Mouse (Mus musculus): Measurements from ENCODE around the gene Zan. TPM values are rescaled to one million over a fixed set of nuclear protein-coding genes. Genes with fewer than 3 reads are reported as not detected.
A peak's percentile ranks its signal among the peaks of the same experiment; 100 is the strongest.
"Not testable (repeated sequence)": the region's sequence is repeated elsewhere in the genome, so short reads cannot be mapped to it uniquely, and the experiment has no call there.

Zan gene
- total RNA-seq, 2 experiments from 2014 or later = 0.37 to 0.39 TPM

DNA sequence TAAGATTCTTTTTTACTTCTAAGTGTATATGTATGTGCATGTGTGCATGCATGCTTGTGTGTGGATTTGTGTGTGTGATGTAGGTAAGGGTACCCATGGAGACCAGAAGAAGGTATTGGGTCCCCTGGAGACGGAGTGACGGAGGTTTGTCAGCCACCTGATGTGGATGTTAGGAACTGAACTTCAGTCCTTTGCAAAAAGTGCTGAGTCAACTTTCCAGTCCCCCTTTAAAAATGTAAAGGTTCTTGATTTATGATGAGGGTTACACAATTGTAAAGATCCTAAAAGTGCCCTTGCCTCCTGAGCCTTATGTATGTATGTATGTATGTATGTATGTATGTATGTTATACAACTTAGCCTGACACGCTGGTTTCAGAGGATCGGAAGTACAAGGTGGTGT is 46.5 kb downstream of the Zan start:
- intact Hi-C loops (cut with DNase I); DNase-seq (ENCODE audit: low spot score in 2 of 2): not testable (repeated sequence)

DNA sequence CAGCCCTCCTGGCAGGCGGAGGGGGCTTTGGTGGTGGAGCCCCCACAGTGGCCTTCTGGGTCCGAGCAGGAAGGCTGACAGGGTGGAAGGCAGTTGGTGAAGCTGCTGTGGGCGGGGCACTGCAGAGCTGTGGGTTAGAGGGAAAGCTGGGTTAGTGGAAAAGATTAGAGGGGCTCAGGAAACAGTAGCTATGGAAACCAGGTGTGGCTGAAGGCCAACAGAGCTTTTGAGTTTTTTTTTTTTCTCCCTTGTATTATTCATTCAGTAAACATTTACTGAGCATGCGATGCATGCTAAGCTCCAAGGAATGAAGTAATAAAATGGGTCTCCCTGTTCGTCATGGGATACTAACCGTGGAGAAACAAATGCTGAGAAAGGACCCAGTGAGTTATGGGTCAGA is 51.2 kb downstream of the Zan start:
- intact Hi-C loops (cut with DNase I) = no loop called here
- no peak for DNase-seq (ENCODE audit: low spot score in 2 of 2)

DNA sequence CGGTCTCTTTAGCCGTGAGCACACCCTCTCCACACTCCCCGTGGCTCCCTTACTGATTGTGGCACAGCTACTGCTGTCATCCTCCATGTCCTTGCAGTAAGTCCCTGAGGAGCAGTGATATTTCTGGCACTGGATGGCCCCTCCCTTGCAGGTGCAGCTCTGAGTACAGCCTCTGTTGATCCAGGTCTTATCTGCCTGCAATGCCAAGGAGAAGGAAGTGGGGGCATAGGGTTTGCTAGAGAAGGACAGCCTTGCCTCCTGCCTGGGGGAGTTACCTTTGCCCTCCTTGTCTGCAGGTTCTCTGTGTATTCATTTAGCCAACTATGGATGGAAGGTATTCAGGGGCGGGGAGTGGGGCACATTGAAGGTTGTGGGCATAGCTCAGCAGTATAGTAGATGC is 57.0 kb downstream of the Zan start:
- DNase-seq (ENCODE audit: low spot score in 2 of 2) = no peak
- intact Hi-C loops (cut with DNase I) = no loop called here

DNA sequence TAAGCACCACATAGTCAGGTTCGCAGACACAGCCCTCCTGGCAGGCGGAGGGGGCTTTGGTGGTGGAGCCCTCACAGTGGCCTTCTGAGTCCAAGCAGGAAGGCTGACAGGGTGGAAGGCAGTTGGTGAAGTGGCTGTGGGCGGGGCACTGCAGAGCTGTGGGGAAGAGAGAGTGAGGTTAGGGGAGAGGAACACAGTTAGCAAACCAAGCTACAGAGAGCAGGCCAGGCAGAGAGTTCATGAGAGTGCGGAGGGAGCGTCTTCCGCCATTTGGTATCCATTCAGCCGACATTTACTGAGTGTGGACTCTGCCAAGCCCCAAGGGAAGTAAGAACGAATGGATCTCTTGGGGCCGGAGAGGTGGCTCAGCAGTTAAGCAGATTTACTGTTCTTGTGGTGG is 57.8 kb downstream of the Zan start:
- intact Hi-C loops (cut with DNase I) = no loop called here

DNA sequence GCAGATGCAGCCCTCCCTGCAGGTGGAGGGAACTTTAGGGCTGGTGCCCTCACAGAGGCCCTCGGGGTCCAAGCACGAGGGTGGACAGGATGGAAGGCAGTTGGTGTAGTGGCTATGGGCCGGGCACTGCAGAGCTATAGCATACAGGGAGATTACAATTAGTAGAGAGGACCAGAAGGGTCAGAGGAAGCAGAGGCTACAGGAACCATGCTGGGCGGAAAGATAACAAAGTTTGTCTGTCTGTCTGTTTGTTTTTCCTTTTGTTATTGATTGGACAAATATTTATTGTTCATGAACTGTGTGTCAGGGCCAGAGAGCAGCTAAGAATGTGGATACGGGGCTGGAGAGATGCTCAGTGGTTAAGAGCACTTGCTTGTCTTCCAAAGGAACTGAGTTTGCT is 62.6 kb downstream of the Zan start:
- no peak for DNase-seq (ENCODE audit: low spot score in 2 of 2)
- intact Hi-C loops (cut with DNase I) = no loop called here

More for the DNA sequence above, 57.8 kb downstream of the Zan start:
- no peak for DNase-seq (ENCODE audit: low spot score in 2 of 2)

DNA sequence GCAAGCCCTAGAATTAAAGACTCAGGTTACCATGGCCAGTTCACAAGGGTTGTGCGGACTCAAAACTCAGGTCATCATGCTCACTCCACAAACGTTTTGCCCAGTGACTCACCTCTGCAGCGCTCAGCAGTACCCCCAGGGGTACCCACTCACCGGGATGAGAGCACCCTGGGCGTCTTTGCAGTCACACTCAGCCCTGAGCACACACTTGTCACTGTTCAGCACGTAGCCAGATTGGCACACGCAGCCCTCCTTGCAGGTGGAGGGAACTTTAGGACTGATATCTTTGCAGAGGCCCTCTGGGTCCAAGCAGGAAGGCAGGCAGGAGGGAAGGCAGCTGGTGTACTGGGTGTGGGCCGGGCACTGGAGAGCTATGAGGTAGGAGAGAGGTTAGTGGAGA is 65.6 kb downstream of the Zan start:
- intact Hi-C loops (cut with DNase I) = no loop called here
- no peak for DNase-seq (ENCODE audit: low spot score in 2 of 2)

DNA sequence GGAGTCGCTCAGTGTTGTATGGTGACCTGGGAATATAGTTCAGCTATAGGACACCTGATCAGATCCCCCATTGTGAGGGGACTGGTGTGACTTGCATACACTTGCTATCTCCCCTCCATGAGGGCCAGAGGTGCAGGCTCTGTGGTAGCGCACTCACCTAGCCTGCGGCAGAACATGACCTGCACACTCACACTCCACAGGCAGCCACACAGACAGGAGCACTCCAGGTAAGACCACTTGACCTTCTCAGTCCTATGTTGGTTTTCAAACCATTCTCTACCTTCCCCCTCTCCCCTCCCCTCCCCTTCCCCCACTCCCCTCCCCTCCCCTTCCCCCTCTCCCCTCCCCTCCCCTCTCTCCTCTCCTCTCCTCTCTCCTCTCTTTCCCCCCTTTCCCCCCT is 66.3 kb downstream of the Zan start:
- intact Hi-C loops (cut with DNase I) = no loop called here
- no peak for DNase-seq (ENCODE audit: low spot score in 2 of 2)

DNA sequence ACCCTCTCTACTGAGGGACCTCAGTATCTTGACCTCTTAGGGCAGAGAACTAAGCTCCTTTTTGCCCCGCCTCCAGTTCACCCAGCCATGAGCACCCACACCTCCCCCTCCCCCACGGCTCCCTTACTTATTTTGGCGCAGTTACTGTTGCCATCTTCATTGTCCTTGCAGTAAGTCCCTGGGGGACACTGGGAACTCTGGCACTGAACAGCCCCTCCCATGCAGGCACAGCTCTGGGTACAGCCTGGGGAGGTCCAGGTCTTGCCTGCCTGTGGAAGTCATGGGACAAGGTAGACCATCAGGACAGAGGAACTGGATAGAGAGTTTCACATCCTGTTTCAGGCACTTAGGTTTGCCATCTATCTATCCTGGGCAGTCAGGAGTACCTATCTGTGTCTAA is 66.8 kb downstream of the Zan start:
- intact Hi-C loops (cut with DNase I) = no loop called here
- DNase-seq (ENCODE audit: low spot score in 2 of 2) = no peak

DNA sequence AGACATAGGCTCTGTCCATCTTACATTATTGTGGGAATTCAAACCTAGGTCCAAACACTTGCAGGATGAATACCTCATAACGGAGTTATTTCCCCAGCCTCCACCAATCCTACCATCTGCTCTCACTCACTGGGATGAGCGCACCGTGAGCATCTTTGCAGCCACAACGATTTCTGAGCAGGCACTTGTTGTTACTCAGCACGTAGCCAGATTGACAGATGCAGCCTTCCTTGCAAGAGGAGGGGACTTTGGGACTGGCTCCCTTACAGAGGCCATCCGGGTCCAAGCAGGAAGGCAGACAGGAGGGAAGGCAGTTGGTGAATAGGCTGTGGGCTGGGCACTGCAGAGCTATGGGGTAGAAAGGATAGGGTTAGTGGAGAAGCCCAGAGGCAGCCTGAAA is 67.4 kb downstream of the Zan start:
- intact Hi-C loops (cut with DNase I) = no loop called here
- DNase-seq (ENCODE audit: low spot score in 2 of 2) = no peak

DNA sequence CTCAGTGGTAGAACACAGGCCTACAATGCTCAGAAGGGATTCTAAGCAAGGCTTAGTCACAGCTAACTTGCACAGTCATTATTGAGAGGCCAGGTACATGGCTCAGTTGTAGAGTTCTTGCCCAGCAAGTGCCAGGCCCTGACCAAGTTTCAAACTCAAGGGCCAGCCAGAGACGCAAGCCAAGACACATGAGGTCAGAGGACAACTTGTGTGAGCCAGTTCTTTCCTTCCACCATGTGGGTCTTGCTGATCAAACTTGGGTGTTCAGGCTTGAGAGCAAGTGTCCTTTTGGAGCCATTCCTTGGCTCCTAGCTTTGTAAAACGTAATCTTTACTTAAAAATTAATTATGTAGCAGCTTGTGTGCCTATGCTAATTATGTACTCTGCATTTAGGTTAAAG is 72.8 kb downstream of the Zan start:
- DNase-seq (ENCODE audit: low spot score in 2 of 2) = no peak
- intact Hi-C loops (cut with DNase I) = no loop called here

DNA sequence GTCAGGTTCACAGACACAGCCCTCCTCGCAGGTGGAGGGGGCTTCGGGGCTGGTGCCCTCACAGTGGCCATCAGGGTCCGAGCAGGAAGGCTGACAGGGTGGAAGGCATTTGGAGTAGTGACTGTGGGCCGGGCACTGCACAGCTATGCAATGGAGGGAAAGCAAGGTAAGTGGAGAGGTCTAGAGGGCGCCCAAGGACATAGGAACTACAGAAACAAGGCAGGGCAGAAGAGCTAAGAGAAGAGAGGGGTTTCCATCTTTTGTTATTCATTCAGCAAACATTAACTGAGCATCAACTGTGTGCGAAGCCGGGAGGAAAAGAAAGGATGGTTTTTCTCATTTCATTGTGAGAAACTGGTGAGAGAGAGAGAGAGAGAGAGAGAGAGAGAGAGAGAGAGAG is 82.4 kb downstream of the Zan start:
- intact Hi-C loops (cut with DNase I) = no loop called here

DNA sequence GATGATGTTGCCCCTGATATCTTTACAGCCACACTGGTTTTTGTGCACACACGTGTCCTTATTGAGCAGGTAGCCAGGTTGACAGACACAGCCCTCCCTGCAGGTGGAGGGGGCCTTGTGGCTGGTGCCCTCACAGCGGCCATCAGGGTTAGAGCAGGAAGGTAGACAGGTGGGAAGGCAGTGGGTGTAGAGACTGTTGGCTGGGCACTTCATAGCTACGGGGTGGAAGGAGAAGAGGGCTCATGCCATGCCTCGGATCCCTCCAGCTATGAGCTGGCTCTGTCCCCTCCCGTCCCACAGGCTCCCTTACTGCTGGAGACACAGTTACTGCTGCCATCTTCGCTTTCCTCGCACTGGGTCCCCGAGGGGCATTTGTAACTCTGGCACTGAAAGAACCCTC is 85.2 kb downstream of the Zan start:
- intact Hi-C loops (cut with DNase I) = no loop called here
- no peak for DNase-seq (ENCODE audit: low spot score in 2 of 2)

More for the DNA sequence above, 82.4 kb downstream of the Zan start:
- DNase-seq (ENCODE audit: low spot score in 2 of 2) = no peak

DNA sequence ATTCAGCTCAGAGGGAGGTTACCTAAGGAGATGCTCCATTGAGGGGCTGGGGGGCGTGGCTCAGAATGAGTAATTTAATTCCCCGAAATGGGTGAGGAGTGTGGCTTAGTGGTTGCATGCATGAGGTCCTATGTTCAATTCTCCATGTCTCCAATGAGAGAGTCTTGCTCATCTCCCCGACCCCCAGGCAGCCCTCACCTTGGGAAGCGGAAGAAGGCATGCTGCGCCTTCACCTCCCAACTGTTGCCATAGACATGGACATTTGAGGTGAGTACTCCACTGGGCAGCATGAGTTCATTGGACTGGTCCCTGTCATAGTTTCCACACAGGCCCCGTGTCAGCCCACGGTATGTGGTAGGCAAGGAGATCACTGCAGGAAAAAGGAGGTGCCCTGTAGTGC is 90.2 kb downstream of the Zan start:
- intact Hi-C loops (cut with DNase I) = no loop called here
- DNase-seq (ENCODE audit: low spot score in 2 of 2) = no peak

DNA sequence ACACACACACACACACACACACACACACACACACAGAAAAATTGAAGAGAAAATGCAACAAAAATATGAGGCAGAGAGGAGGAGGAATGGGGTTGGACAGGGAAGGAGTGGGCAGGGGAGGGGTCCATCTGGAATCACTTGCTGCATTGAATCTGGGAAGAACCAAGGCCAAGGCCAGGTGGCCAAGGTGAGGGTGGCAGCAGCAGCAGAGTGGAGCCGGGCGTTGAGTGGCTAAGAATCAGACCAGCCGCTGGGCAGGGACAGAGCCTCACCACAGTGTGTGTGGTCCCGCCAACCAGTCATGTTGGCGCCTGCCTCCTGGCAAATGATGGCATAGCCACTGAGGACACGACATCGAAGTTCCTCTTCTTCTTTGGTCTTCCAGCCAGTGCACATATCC is 93.4 kb downstream of the Zan start:
- DNase-seq (ENCODE audit: low spot score in 2 of 2) = no peak
- intact Hi-C loops (cut with DNase I) = no loop called here

DNA sequence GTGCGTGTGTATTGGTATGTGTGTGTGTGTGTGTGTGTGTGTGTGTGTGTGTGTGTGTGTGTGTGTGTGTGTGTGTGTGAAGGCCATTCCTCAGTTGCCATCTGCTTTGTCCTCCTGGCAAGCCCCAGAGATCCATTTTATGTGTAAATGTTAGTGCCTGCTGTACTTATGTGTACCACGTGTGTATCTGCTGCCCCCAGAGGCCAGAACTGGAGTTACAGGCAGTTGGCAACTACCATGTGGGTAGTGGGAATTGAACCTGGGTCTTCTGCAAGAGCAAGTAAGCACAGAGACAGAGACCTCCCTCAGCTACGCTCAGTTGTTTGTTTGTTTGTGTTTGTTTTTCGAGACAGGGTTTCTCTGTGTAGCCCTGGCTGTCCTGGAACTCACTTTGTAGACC is 95.7 kb downstream of the Zan start:
- peak; percentile 12 to 13 for DNase-seq (ENCODE audit: low spot score in 2 of 2)
- intact Hi-C loops (cut with DNase I) = no loop called here

DNA sequence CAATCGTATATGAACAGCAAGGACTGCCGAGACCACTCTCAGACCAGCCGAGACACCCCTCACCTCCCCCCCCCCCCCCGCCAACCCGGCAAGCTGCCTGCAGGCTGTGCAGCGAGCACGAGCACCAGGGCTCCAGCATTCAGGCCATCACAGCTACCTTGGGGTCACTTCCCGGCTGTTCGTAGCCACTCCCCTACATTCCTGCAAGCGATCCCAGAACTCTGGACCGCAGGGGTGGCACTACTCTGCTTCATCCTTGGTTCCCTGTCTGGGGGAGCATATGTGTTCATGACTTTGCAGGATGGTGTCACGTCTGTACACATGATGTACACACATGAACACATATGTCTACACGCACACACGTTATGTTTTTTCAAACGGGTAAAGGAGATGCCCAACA is 99.3 kb downstream of the Zan start:
- no peak for DNase-seq (ENCODE audit: low spot score in 2 of 2)
- intact Hi-C loops (cut with DNase I) = no loop called here

DNA sequence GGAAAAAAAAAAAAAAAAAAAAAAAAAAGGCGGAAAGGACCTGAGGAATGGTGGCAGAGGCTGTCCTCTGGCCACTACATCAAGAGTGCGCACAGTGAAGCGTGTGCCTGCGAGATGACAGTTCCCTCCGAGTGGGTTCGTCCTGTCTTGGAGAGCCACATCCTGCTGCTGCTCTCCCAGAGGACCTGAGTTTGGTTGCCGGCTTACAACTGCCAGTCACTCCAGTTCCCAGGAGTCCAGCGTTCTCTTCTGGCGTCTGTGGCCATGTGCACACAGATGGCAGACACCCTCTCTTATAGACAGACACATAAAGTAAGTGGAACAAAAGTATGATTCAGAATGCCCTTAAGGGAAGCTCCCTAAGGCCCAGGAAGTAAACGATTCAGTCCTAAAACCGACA is 99.7 kb downstream of the Zan start:
- no peak for DNase-seq (ENCODE audit: low spot score in 2 of 2)
- intact Hi-C loops (cut with DNase I) = no loop called here

DNA sequence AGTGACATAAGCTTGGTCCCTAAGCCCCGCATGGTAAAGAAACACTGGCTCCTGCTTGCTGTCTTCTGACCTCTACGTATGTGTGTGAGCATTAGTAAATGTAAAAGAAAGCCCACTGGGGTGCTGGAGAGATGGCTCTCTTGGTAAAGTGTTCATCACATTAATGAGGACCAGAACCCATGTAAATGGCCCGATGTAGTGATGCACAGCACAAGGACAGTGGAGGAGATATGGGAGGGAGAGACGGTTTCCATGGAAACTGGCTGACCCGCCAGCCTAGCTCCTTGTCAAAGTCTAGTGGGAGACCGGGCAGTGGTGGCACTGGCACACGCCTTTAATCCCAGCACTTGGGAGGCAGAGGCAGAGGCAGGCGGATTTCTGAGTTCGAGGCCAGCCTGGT is 100.1 kb downstream of the Zan start:
- intact Hi-C loops (cut with DNase I) = no loop called here
- DNase-seq (ENCODE audit: low spot score in 2 of 2) = no peak

DNA sequence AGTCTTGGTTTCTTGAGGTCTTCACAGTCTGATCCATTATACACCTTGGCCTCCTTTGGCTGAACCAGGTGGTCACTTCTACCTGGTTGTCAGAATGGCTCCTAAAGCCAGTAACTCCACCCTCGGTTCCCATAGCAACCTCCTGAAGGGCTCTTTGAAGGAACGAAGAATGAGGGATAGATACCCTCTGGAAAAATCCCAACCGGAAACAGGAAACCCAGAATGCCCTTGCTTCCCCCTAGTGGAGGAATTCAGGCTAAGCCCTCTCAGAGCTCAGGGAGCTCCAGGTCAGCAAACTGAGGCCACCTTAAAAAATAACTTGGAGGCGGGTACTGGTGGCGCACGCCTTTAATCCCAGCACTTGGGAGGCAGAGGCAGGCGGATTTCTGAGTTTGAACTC is 100.7 kb downstream of the Zan start:
- intact Hi-C loops (cut with DNase I) = no loop called here
- DNase-seq (ENCODE audit: low spot score in 2 of 2) = no peak

DNA sequence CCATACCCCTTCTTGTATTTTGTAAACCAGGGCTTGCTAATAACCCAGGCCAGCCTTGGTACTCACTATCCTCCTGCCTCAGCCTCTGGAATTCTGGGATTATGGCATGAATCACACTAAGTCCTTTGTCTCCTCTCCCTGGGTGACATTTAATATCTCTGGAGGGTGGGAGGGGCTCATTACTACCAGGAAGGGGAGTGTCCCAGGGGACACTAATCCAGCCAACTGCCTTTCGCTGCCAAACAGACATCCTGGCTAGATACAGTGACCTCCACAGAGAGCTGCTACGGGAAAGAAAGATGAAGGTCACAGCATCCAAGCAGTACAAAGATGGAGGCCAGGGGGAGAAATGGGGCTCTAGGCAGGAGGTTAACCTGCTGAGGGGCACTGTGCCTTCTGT is 101.2 kb downstream of the Zan start:
- intact Hi-C loops (cut with DNase I) = no loop called here
- no peak for DNase-seq (ENCODE audit: low spot score in 2 of 2)

DNA sequence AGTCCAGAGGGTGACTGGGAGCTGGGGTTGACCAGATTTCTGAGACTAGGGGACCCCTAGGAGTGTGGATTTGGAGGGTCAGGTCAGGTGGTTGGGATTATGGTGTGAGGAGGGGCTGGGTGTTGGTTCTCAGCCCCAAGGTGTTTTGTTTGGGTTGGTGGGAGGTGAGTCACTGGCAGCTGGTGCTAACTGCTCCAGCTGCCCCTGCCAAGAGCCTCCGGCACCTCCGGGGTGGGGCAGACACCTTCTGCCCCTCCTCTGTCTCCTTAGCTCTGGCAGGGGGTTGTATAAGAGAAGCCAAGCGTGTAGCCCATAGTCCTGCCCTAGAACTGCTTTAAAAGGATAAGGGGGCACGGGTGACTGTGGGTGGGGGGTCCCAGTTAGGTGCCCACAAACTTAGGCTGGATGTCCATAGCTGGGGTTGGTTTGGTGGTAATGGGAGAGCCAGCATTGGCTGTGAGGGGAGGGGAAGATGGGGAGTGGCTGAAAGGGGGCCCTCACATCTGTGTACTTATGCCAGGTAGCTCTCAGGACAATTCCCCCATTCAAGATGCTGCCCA is 102.3 kb downstream of the Zan start:
- intact Hi-C loops (cut with DNase I) = no loop called here
- DNase-seq (ENCODE audit: low spot score in 2 of 2) = no peak

DNA sequence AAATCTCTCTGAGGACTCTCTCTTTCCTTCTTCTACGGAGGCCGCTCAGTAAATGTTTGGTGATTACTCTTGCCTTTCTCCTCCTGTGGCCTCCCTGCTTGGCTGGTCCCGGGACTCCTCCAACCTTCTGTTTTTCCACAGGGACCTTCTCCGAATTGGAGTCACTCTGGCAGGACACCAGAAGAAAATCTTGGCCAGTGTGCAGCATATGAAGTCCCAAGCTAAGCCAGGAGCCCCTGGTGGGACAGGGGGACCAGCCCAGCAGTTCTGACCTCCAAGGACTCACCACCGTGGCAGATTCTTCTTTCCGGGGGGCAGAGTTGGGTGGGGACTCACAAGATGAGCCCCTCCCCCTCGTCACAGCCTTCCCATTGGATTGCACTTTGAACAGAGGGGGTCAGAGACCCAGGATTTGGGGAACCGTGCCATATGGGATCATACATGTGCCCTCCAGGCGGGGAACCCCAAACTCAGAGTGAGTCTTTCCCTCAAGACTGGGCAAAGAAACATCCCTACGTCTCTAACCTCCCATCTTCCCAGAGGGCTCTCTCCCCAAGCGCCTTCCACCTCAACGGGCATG is 103.4 kb downstream of the Zan start:
- intact Hi-C loops (cut with DNase I) = no loop called here
- DNase-seq (ENCODE audit: low spot score in 2 of 2) = no peak
